Mouse (Mus musculus) gastrocnemius, adult 18-20 months (tissue): ENCODE results near the gene Sec24b. TPM values are rescaled to one million over a fixed set of nuclear protein-coding genes. Genes with fewer than 3 reads are reported as not detected.

Experiments
- DNase-seq: peaks from one replicate; pipeline ENCODE4 v3.0.0; 2021; ENCODE audit warnings: low spot score
- total RNA-seq, 2 experiments: library from RNA; stranded (reverse); gene quantifications; 2 replicates each; pipeline ENCODE4 v1.2.3; 2021

Gene Sec24b
- total RNA-seq, 2 experiments from 2014 or later: 26.8 to 30.5 TPM

- no peak for DNase-seq
These were observed 5.7 kb downstream of the Sec24b start for GRCm38 (mm10) chr3:130055416-130056385.

GRCm38 (mm10) chr3:130054587-130054986, 6.8 kb downstream of the Sec24b start:
- DNase-seq: no peak

- no peak for DNase-seq
These were observed 7.8 kb downstream of the Sec24b start for GRCm38 (mm10) chr3:130053340-130054066.

GRCm38 (mm10) chr3:130052541-130053298, 8.6 kb downstream of the Sec24b start:
- peak; percentile 20 for DNase-seq

GRCm38 (mm10) chr3:130052116-130052515, 9.2 kb downstream of the Sec24b start:
- DNase-seq: no peak

- DNase-seq: no peak
These were observed 20.6 kb downstream of the Sec24b start for GRCm38 (mm10) chr3:130040711-130041110.

GRCm38 (mm10) chr3:130040017-130040416, 21.3 kb downstream of the Sec24b start:
- no peak for DNase-seq

- DNase-seq: no peak
These were observed 32.6 kb downstream of the Sec24b start for GRCm38 (mm10) chr3:130028741-130029140.

GRCm38 (mm10) chr3:130026181-130026580, 35.2 kb downstream of the Sec24b start:
- no peak for DNase-seq

- DNase-seq: no peak
These were observed 35.8 kb downstream of the Sec24b start for GRCm38 (mm10) chr3:130025556-130025955.

GRCm38 (mm10) chr3:130012943-130013342, 48.4 kb downstream of the Sec24b start:
- DNase-seq: no peak

GRCm38 (mm10) chr3:130011236-130011635, 50.1 kb downstream of the Sec24b start:
- DNase-seq: no peak

GRCm38 (mm10) chr3:130006141-130006540, 55.2 kb downstream of the Sec24b start:
- DNase-seq: no peak

GRCm38 (mm10) chr3:130000926-130001325, 60.4 kb downstream of the Sec24b start:
- no peak for DNase-seq

GRCm38 (mm10) chr3:129998526-129998925, 62.8 kb downstream of the Sec24b start:
- DNase-seq: no peak

GRCm38 (mm10) chr3:129998001-129998400, 63.4 kb downstream of the Sec24b start:
- DNase-seq: no peak

GRCm38 (mm10) chr3:129997324-129997723, 64.0 kb downstream of the Sec24b start:
- DNase-seq: no peak

- DNase-seq: no peak
These were observed 74.1 kb downstream of the Sec24b start for GRCm38 (mm10) chr3:129987297-129987696.

- DNase-seq: no peak
These were observed 76.0 kb downstream of the Sec24b start for GRCm38 (mm10) chr3:129985335-129985734.

- no peak for DNase-seq
These were observed 76.6 kb downstream of the Sec24b start for GRCm38 (mm10) chr3:129984797-129985196.

- no peak for DNase-seq
These were observed 79.1 kb downstream of the Sec24b start for GRCm38 (mm10) chr3:129982271-129982670.

GRCm38 (mm10) chr3:129981756-129982155, 79.6 kb downstream of the Sec24b start:
- no peak for DNase-seq
